Mouse (Mus musculus): ENCODE data around the gene Rcan3. TPM values are rescaled to one million over a fixed set of nuclear protein-coding genes. Genes with fewer than 3 reads are reported as not detected.

Gene Rcan3
- polyA plus RNA-seq, 1 experiment from 2014 or later, result 6.7 TPM

- Histone ChIP-seq H3K27ac (peak overlapping the region; percentile 85), H3K27me3 (ENCODE audit: low read depth, poor library complexity, severe bottlenecking) (peaks cover 14% of the 10 kb centered on the region), H3K9me3 (replicated peaks) (no peaks in the 10 kb centered on the region), H3K4me3 (peak overlapping the region; percentile 74), H3K36me3 (no peaks in the 10 kb centered on the region), H3K4me1 (peaks cover 19% of the 10 kb centered on the region)
- WGBS, result 8% methylated on average over 10 of the region's 10 CpGs
- DNase-seq (ENCODE audit: low spot score), result no peak
These were observed 589 bp downstream of the Rcan3 start for GRCm38 (mm10) chr4:135433086-135433442.

- Histone ChIP-seq H3K27ac (no peak overlapping the region), H3K9me3 (replicated peaks) (no peaks in the 10 kb centered on the region), H3K27me3 (ENCODE audit: low read depth, poor library complexity, severe bottlenecking) (peaks cover 14% of the 10 kb centered on the region), H3K36me3 (no peaks in the 10 kb centered on the region), H3K4me3 (no peak overlapping the region), H3K4me1 (peaks cover 16% of the 10 kb centered on the region)
- no peak for DNase-seq (ENCODE audit: low spot score)
- 85% methylated on average over 8 of the region's 8 CpGs for WGBS
These were observed 3.5 kb downstream of the Rcan3 start for GRCm38 (mm10) chr4:135429990-135430760.

GRCm38 (mm10) chr4:135429383-135429782 lies 4.3 kb downstream of the Rcan3 start:
- no peak for DNase-seq (ENCODE audit: low spot score)
- H3K4me3 ChIP-seq, result no peak overlapping the region
- H3K36me3 ChIP-seq, result no peaks in the 10 kb centered on the region
- H3K27ac ChIP-seq, result no peak overlapping the region
- peaks cover 14% of the 10 kb centered on the region for H3K27me3 ChIP-seq (ENCODE audit: low read depth, poor library complexity, severe bottlenecking)
- H3K4me1 ChIP-seq, result peaks cover 13% of the 10 kb centered on the region
- WGBS, result 94% methylated on average over 4 of the region's 4 CpGs
- H3K9me3 ChIP-seq (replicated peaks), result no peaks in the 10 kb centered on the region

- Histone ChIP-seq H3K27ac (no peak overlapping the region), H3K27me3 (ENCODE audit: low read depth, poor library complexity, severe bottlenecking) (no peaks in the 10 kb centered on the region), H3K9me3 (replicated peaks) (no peaks in the 10 kb centered on the region), H3K4me1 (no peaks in the 10 kb centered on the region), H3K4me3 (no peak overlapping the region), H3K36me3 (no peaks in the 10 kb centered on the region)
- DNase-seq (ENCODE audit: low spot score), result no peak
- WGBS, result 91% methylated on average over 7 of the region's 7 CpGs
These were observed 7.1 kb downstream of the Rcan3 start for GRCm38 (mm10) chr4:135426587-135426986.

- H3K27me3 ChIP-seq (ENCODE audit: low read depth, poor library complexity, severe bottlenecking), result no peaks in the 10 kb centered on the region
- no peak for DNase-seq (ENCODE audit: low spot score)
- H3K27ac ChIP-seq, result no peak overlapping the region
- H3K9me3 ChIP-seq (replicated peaks), result no peaks in the 10 kb centered on the region
- no peaks in the 10 kb centered on the region for H3K36me3 ChIP-seq
- H3K4me1 ChIP-seq, result no peaks in the 10 kb centered on the region
- no peak overlapping the region for H3K4me3 ChIP-seq
- 87% methylated on average over 9 of the region's 9 CpGs for WGBS
These were observed 8.0 kb downstream of the Rcan3 start for GRCm38 (mm10) chr4:135425625-135426024.

GRCm38 (mm10) chr4:135420961-135421360 lies 12.7 kb downstream of the Rcan3 start:
- 95% methylated on average over 13 of the region's 13 CpGs for WGBS

GRCm38 (mm10) chr4:135420416-135420815 lies 13.2 kb downstream of the Rcan3 start:
- no peaks in the 10 kb centered on the region for H3K4me1 ChIP-seq
- no peak overlapping the region for H3K4me3 ChIP-seq
- WGBS, result 84% methylated on average over 11 of the region's 11 CpGs
- H3K36me3 ChIP-seq, result peaks cover 11% of the 10 kb centered on the region; the same call in 1 of the 2 replicates
- no peaks in the 10 kb centered on the region for H3K27me3 ChIP-seq (ENCODE audit: low read depth, poor library complexity, severe bottlenecking)
- DNase-seq (ENCODE audit: low spot score), result no peak
- H3K27ac ChIP-seq, result no peak overlapping the region
- H3K9me3 ChIP-seq (replicated peaks), result no peaks in the 10 kb centered on the region

More at GRCm38 (mm10) chr4:135420961-135421360, 12.7 kb downstream of the Rcan3 start:
- Histone ChIP-seq H3K9me3 (replicated peaks) (no peaks in the 10 kb centered on the region), H3K4me3 (no peak overlapping the region), H3K27ac (no peak overlapping the region), H3K36me3 (peaks cover 11% of the 10 kb centered on the region; the same call in 1 of the 2 replicates), H3K4me1 (no peaks in the 10 kb centered on the region), H3K27me3 (ENCODE audit: low read depth, poor library complexity, severe bottlenecking) (no peaks in the 10 kb centered on the region)
- DNase-seq (ENCODE audit: low spot score), result no peak

GRCm38 (mm10) chr4:135419996-135420395 lies 13.7 kb downstream of the Rcan3 start:
- DNase-seq (ENCODE audit: low spot score), result no peak
- 84% methylated on average over 21 of the region's 21 CpGs for WGBS
- Histone ChIP-seq H3K9me3 (replicated peaks) (no peaks in the 10 kb centered on the region), H3K4me3 (no peak overlapping the region), H3K27ac (no peak overlapping the region), H3K36me3 (peaks cover 11% of the 10 kb centered on the region; the same call in 1 of the 2 replicates), H3K27me3 (ENCODE audit: low read depth, poor library complexity, severe bottlenecking) (no peaks in the 10 kb centered on the region), H3K4me1 (no peaks in the 10 kb centered on the region)

GRCm38 (mm10) chr4:135416367-135416766 lies 17.3 kb downstream of the Rcan3 start:
- peaks cover 11% of the 10 kb centered on the region; the same call in 1 of the 2 replicates for H3K36me3 ChIP-seq
- DNase-seq (ENCODE audit: low spot score), result no peak
- no peak overlapping the region for H3K27ac ChIP-seq
- H3K27me3 ChIP-seq (ENCODE audit: low read depth, poor library complexity, severe bottlenecking), result no peaks in the 10 kb centered on the region
- H3K4me1 ChIP-seq, result no peaks in the 10 kb centered on the region
- WGBS, result 94% methylated on average over 21 of the region's 21 CpGs
- no peak overlapping the region for H3K4me3 ChIP-seq
- no peaks in the 10 kb centered on the region for H3K9me3 ChIP-seq (replicated peaks)

- Histone ChIP-seq H3K36me3 (peaks cover 6% of the 10 kb centered on the region; the same call in 1 of the 2 replicates), H3K4me1 (no peaks in the 10 kb centered on the region), H3K9me3 (replicated peaks) (no peaks in the 10 kb centered on the region), H3K27ac (no peak overlapping the region), H3K4me3 (no peak overlapping the region), H3K27me3 (ENCODE audit: low read depth, poor library complexity, severe bottlenecking) (no peaks in the 10 kb centered on the region)
- 84% methylated on average over 8 of the region's 8 CpGs for WGBS
- no peak for DNase-seq (ENCODE audit: low spot score)
These were observed 20.2 kb downstream of the Rcan3 start for GRCm38 (mm10) chr4:135413491-135413890.

- H3K36me3 ChIP-seq, result no peaks in the 10 kb centered on the region
- no peaks in the 10 kb centered on the region for H3K27me3 ChIP-seq (ENCODE audit: low read depth, poor library complexity, severe bottlenecking)
- 33% methylated on average over 4 of the region's 4 CpGs for WGBS
- no peak overlapping the region for H3K27ac ChIP-seq
- H3K9me3 ChIP-seq (replicated peaks), result no peaks in the 10 kb centered on the region
- peak; percentile 73 for DNase-seq (ENCODE audit: low spot score)
- no peak overlapping the region for H3K4me3 ChIP-seq
- H3K4me1 ChIP-seq, result no peaks in the 10 kb centered on the region
These were observed 22.0 kb downstream of the Rcan3 start for GRCm38 (mm10) chr4:135411633-135412032.

GRCm38 (mm10) chr4:135406180-135406579 lies 27.5 kb downstream of the Rcan3 start:
- H3K9me3 ChIP-seq (replicated peaks), result no peaks in the 10 kb centered on the region
- no peak overlapping the region for H3K27ac ChIP-seq
- no peaks in the 10 kb centered on the region for H3K27me3 ChIP-seq (ENCODE audit: low read depth, poor library complexity, severe bottlenecking)
- 74% methylated on average over 5 of the region's 5 CpGs for WGBS
- no peak overlapping the region for H3K4me3 ChIP-seq
- DNase-seq (ENCODE audit: low spot score), result no peak
- H3K4me1 ChIP-seq, result no peaks in the 10 kb centered on the region
- H3K36me3 ChIP-seq, result no peaks in the 10 kb centered on the region

- no peak for DNase-seq (ENCODE audit: low spot score)
- WGBS, result 73% methylated on average over 2 of the region's 2 CpGs
- no peak overlapping the region for H3K4me3 ChIP-seq
- H3K36me3 ChIP-seq, result no peaks in the 10 kb centered on the region
- no peaks in the 10 kb centered on the region for H3K4me1 ChIP-seq
- peaks cover 9% of the 10 kb centered on the region for H3K27me3 ChIP-seq (ENCODE audit: low read depth, poor library complexity, severe bottlenecking)
- no peaks in the 10 kb centered on the region for H3K9me3 ChIP-seq (replicated peaks)
- no peak overlapping the region for H3K27ac ChIP-seq
These were observed 28.7 kb downstream of the Rcan3 start for GRCm38 (mm10) chr4:135404916-135405315.

Data from limb, embryonic 10.5 days (tissue).